Mouse (Mus musculus) cerebral cortex, adult 2 months (tissue): ENCODE results near the gene Pmis2.

ENCODE experiments used
- WGBS: fragments of 180-500 bp; shearing (Covaris S2); methylation state at CpG from one replicate; pipeline ENCODE4 v1.1.7; 2018; 5-methylcytosine and 5-hydroxymethylcytosine counted together

Gene Pmis2

DNA sequence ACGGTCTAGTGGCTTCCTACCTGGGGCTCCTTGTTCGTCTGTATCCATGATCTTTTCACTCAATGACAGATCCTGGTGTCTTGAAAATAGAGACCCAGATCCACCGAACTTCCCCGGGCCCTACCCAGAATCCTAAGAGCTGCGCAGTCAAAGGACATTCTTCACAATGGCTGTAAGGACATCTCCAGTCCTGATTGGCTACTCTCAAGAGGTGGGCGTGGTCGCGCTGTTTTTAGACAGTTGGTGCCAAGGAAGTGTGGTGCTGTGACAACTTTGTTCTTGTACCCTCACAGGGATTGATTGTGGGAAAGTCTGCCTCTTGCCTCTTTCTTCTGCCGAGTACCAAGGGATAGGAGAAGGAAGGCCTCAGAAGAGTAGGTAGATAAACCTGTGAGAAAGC, at the start of gene Pmis2:
Gene Pmis2, minus strand, starts transcription at position 126 of the 400 bp plus-strand sequence.
- 74% methylated on average over 9 of the region's 9 CpGs for WGBS

DNA sequence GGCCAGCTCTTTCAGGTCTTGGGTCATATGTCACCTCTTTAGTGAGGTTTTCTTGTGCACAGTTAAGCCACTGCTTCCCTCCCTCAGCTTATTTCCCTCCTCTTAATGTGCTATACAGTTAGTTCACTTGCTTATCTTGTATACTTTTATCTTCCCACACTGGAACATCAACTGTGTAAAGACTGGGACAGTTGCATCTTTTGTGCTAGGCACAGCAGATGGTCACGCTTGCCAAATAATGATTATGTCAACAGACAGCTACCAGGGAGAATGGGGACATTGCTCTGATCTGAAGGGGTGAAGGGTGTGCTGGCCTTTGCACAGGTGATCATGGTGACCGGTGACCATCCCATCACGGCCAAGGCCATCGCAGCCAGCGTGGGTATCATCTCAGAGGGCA, 48.3 kb upstream of the Pmis2 start:
- 96% methylated on average over 5 of the region's 5 CpGs for WGBS

DNA sequence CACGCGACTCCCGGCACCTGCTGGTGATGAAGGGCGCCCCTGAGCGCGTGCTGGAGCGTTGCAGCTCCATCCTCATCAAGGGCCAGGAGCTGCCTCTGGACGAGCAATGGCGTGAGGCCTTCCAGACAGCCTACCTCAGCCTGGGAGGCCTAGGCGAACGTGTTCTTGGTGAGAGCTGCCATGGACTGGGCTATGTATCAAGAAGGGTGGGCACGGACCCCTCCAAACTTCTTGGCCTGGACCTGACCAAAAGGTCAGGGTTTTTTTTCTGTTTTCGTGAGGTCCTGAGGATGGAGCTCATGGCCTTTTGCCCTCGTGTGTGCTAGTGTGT, 46.3 kb upstream of the Pmis2 start:
- whole genome bisulfite sequencing, result 20% methylated on average over 14 of the region's 14 CpGs

DNA sequence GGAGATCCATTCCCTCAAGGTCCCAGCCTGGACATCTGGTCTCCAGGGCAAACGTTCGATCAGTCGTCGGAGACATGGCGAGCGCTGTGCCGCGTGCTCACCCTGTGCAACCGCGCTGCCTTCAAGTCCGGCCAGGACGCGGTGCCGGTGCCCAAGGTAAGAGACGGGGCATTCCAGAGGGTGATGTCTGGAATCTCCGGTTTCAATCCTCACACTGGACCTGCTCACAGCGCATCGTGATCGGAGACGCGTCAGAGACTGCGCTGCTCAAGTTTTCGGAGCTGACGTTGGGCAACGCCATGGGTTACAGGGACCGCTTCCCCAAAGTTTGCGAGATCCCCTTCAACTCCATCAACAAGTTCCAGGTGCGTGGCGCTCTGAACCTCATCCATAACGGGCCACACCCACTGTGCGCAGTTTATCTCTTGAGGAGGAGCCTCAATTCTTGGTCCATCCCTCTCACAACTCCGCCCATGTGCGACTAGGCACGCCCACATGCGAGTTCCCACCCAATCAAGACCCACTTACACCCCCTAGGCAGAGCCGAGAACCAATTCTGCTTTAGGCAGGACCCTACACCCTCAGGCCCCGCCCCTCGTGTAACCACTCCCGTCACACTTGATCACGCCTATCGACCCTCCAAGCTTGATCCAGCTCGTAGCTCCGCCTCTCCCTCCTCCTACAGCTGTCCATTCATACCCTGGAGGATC, 45.8 kb upstream of the Pmis2 start:
- 2% methylated on average over 43 of the region's 43 CpGs for WGBS

DNA sequence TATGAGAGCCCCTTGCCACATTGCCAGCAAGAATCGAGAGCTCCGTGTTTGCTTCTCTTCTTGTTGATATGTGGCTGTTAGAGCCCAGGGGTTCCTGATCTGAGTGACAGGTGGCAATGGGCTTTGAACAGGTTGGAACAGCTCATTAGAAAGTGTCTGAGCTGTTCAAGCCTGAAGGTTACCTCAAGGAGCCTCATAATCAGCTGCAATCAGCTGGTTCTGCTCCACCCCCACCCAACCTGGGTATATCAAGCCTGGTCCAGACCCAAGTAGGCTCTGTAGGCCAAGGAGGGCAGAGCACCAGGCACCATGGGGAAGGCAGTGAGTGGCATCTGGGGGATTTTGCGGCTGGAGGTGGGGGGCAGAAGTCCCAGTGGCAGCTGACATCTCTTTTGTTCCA, 40.5 kb upstream of the Pmis2 start, which contains the start of gene Atp4a:
Gene Atp4a, plus strand, starts transcription at position 268 of the 400 bp plus-strand sequence.
- WGBS, result 90% methylated on average over 3 of the region's 3 CpGs

DNA sequence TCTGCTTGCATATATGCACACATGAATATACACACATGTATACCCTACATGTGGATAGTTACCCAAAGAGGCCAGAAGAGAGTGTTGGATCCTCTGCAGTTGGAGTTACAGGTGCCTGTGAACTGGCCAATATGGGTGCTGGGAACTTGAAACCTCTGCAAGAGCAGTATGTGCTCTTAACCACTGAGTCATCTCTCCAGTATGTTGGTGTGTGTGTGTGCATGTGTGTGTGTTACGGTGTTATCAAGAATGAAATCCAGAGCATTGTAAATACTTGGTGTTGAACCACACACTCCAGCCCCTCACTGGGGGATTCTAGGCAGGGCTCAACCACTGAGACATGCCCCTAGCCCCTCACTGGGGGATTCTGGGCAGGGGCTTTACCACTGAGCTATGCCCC, 36.0 kb upstream of the Pmis2 start:
- 85% methylated on average over 1 of the region's 1 CpGs for WGBS

DNA sequence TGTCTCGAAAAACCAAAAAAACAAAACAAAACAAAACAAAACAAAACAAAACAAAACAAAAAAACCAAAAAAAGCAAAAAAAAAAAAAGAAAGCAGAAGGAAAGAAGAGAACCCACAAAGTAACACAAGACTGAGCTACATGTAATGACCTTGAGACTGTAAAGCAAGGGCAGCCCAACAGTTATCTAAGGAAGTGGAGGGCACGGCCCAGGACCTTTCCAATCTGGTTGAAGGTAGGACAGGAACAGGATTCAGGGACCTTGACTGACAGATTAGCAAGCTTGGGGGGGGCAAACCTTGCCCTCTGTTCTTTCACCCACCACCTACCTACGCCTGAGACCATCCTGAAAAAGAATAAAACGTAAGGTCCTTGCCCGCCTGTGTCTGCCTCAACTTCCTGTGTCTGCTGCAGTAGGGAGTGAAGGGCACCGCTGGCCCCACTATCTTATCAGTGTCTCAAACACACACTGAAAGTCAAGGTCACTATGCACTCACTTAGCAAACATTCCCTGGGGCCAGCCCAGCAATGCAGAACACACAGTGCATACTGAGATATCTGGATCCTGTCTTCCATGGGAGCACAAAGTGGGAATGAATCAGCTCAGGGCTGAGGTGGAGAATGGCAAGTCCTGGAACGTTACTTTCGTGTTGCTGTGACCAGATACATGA, 34.9 kb upstream of the Pmis2 start:
- WGBS, result 83% methylated on average over 8 of the region's 8 CpGs

DNA sequence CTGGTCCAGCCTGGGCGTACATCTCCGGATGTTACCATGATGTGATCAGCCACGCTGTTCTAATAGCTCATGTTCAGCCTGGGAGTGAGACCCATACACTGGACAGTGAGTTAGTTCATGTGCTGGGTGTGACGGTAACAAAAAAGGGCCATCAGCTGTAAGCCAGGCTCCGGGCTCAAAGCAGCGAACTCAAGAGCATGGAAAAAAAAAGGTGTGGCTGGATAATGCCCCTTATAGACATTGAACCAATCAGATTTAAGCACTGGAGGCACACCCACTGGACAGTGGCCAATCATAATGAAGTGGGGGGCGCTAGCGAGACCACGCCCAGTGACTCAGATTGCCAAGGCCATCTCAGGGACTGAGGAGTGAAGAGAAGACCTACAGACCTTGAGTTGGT, 27.2 kb upstream of the Pmis2 start, which contains the start of gene 2200002J24Rik:
Gene 2200002J24Rik, plus strand, starts transcription at position 338 of the 400 bp plus-strand sequence.
- 58% methylated on average over 9 of the region's 9 CpGs for WGBS

DNA sequence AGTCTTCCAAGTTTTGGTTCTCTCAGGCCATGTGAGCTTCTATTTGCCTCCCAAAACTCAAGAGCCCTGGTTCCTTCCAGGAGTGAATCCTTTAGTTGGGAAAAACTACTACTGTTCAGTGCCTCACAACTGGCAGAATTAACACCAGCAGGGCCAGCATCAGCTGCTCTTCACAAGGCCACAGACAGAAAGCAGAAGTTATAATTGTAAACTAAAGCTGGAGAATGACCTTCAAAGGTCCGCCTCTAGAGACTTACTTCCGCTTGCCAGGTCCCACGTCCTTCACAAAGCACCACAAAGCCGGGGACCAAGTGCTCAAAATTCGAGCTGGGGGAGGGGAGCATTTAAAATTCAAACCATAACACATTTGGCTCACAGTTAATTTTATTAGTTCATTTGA, 26.7 kb upstream of the Pmis2 start:
- 62% methylated on average over 5 of the region's 5 CpGs for WGBS

DNA sequence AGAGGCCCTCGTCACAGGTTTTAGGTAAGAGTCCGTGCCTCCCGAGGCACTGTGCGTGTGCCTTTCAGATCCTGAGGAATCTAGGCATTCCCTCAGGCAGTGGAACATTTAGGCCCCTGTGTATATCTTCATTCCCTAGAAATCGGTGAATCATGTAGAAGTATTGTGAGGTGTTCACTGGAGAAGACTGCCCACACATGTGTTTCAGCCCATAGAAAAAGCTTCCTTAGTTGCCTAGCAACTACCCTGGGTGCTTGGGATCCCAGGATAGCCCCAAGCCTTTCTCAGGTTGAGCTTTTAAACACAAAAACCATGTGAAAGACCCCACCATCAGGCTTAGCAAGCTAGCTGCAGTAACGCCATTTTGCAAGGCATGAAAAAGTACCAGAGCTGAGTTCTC, 16.9 kb upstream of the Pmis2 start:
- WGBS, result 70% methylated on average over 6 of the region's 6 CpGs

DNA sequence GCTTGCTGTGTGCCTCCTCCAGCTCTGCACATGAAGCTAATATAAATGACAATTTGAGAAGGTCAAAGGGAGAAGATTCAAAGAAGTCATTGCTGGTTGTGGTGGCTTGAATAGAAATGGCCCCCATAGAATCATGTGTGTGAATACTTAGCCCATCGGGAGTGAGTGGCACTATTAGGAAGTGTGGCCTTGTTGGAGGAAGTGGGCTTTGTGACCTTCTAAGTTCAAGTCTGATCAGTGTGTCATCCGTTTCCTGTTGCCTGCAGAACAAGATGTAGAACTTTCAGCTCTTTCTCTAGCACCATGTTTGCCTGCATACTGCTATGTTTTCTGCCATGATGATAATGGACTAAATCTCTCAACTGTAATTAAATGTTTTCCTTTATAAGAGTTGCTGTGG, 12.0 kb upstream of the Pmis2 start:
- WGBS, result 84% methylated on average over 2 of the region's 2 CpGs

DNA sequence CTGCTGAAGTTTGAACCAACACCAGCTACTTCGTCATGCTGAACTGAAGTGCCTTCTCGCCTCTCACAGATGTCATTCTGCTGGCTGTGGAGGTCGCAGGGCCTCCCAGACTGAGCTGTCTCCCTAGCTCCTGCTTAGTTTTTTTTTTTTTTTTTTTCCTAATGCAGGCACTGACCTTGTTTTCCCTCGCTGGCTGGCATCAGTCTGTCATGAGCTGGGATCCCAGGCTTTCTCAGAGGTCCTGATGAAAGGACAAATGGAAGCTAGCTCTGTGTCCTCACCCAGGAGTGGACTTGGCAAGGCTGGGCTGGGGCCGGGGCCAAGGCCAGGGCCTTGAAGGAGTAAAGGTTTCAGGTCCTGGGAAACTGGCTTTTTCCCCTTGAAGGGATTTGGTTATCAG, 10.5 kb upstream of the Pmis2 start:
- WGBS, result 68% methylated on average over 5 of the region's 5 CpGs

DNA sequence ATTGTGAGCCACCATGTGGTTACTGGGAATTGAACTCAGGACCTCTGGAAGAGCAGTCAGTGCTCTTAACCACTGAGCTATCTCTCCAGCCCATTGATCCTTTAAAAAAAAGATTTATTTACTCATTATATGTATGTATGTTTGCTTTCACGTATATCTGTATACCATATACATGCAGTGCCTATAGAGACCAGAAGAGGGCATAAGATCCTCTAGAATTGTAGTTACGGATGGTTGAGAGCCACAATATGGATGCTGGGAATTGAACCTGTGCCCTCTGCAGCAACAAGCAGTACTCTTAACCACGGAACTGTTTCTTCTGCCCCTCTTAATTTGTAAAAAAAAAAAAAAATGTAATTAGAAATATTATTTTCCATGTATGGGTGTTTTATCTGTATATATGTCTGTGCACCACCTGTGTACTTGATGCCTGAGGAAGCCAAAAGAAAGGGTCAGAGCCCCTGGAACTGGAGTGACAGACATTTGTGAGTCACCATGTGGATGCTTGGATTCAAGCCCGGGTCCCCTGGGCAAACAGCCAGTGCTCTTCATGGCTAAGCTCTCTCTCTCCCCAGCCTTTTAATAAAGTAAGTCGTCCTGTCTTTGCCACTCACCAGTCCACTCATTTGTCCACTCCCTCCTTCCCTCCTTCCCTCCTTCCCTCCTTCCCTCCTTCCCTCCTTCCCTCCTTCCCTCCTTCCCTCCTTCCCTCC, 7.0 kb upstream of the Pmis2 start:
- WGBS, result 55% methylated on average over 5 of the region's 5 CpGs

DNA sequence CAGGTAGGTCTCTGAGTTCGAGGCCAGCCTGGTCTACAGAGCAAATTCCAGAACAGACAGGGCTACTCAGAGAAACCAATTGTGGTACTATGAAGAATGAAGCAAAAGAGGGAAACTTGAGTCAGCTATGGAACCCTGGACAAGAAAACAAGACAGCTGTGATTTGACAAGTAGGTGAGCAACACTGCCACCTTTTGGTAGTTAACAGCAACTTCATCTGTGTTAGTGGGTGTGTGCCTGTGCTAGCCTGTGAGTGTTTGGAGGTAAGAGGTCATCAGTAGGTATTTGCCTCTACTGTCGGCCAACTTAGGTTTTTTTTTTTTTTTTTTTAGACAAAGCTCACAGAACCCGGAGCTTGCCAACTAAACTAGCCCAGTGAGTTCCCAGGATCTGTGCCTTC, 2.2 kb downstream of the Pmis2 start:
- 45% methylated on average over 3 of the region's 3 CpGs for WGBS

DNA sequence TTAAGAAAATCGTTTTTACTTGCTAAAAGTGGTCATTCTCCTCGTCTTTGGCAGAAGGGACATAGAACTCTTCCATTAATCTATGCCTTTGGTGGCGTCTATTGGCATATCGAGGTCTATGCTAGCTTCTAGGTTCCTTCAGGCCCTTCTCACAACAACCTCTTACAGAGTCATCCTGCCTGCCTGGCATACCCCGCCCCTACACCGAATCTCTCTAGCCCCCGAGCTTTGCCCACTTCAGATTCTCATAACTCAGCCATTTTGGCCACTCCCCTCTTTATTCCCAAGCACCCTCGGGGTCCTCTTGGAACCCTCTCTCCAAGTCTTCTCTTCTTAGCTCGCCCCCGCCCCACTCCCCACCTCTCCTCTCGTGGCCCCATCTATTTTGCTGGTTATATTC, 6.1 kb downstream of the Pmis2 start:
- 6% methylated on average over 11 of the region's 11 CpGs for WGBS

DNA sequence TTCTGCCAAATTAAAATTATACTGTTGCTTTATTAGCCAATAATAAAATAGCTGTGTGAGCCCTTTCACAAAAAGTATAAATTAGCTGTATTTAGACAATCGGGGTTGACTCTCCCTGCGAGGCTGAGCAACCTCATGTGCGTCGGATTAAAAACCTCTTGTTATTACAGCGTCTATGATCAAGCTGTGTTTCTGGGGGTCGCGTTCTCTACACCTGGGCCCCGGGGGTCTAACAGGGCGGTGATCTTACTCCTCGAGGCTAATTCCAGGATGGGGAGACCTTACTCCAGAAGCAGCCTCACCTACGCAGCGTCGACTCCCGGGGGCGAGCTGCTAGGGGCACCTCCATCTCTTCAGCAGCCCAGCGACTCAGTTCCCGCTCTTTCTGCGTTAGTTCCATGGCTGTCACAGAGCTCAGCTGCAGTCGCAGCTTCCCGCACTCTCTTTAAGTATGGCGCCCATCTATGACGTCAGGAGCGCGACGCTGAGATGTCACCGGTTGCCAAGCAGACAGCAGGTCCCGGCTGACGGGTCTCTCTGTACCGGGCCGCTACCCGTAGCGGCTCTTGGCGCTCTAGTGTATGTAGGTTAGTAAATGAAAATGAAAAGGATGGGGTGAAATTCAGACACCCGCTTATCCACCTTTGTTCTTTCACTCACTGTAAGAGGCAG, 6.7 kb downstream of the Pmis2 start, which contains the start of gene Haus5:
Gene Haus5, minus strand, starts transcription at position 466 of the 672 bp plus-strand sequence.
- WGBS, result under 1% methylated on average over 34 of the region's 34 CpGs

DNA sequence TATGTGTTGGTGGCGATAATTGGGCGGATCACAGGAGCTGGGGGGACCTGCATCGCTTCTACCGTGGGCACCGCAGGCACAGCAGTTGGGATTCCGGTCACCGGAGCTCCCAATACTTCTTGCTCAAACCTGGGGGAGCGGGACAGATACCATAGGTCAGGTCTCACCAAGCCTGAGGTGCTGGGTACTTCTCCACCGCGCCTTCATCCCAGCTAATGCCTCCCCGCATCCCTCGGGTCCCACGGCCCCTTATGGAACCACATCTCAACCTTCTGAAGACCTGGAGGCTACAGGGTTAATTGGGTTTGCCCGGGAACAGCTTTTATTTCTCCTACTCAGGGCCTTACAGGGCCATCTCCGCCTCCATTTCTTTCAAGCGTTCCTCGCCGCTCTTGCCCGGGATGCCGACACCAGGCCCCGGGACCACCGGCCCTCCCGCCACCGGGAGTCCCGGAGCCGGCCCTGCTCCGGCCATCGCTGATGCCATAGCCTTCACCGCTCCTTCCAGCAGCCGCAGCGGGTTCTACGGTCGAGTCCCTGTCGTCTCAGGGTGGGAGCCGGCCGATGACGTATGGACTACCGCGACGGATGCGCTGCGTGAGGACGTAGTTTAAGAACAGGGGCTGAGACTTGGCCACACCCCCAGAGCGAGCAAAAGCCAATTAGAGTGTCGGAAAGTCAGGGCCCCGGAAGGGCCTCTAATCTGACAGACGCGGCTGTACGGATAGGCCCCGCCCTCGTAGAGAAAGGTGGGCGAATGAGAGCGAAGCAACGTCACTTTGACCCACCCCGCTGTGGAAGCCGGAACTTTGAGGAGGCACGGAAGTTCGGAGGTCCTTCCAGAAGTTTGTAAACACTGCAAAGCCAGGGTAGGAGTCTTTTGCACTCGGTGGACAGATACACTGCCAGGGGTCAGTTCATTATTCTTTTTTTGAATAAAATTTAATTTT, 21.5 kb downstream of the Pmis2 start, which contains the start of gene Rbm42:
Gene Rbm42, minus strand, starts transcription at position 727 of the 950 bp plus-strand sequence.
- WGBS, result 1% methylated on average over 59 of the region's 59 CpGs

DNA sequence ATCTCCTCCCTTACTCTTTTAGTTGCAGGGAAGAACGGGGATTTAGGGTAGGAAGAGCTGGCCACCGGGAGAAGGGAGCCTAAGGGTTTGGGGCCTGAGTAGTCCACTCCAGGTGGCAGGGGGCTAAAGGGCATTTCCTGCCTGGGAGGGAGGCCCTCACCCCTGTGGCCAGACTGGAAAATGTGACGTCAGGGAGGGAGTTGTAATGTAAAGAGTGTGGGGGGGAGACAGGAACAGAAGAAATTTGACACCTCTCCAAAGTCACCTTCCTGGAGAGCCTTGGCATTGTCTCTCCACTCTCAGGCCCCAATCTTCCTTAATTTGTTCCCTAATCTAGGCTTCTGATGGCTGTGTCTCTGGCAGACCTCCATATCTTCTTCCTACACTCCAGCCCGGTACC, 32.3 kb downstream of the Pmis2 start:
- 32% methylated on average over 4 of the region's 4 CpGs for WGBS

DNA sequence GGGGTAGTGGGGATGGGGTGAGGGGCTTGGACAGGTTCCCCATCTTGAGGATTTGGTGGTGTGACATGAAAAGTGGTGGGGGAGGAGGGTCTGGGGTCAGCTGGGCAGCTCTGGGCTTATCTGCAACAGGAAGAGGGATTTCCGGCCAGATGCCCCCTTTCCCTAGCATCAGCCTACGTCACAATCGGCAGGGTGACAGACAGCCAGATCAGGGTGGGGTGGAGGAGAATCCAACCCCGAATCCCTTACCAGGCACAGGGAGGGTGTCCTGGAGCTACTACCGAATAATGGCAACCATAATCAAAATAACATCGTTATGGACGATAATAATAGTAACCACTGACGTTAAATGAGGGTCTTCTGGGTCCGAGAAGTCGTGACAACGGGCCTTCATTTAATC, 35.0 kb downstream of the Pmis2 start:
- 26% methylated on average over 11 of the region's 11 CpGs for WGBS

DNA sequence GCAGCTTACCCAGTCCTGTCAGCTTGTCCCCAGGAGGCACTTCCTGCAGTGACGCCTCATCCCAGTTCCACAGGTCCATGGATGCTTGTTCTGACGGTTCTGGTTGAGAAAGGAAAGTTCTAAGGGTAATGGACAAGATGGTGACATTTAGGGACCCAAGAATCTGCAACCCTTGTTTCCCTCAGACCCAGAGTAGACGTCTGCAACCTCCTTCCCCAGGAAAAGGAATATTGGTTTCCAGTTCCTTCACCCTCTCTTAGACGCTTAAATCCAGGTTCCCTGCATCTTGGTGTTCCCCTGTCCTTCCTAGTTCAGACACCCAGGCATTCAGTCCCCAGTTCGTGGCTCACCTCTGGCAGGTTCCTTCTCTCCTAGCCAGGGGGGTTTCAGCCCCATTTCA, 35.7 kb downstream of the Pmis2 start, which contains the start of gene Etv2:
Gene Etv2, minus strand, starts transcription at position 101 of the 400 bp plus-strand sequence.
- 9% methylated on average over 5 of the region's 5 CpGs for WGBS

DNA sequence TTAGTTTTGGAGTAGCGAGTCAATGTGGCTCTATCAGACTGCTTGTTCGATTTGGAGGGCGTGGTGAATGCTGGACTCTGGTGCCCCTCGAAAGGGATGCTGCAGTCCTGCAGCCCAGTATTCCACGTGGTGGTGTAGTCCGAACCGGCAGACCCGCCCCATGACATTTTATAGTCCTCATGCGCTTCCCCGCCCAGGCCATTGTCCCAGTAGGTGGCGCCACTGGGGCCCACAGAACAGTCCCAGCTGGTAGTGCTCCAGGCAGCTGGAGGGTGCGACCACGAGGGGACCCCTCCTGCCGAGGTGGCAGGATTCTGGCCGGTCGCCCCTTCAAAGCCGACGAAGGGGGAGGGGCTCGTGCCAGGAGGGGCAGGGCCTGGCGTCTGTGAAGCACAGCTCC, 36.8 kb downstream of the Pmis2 start:
- 2% methylated on average over 20 of the region's 20 CpGs for WGBS
